Comparison of ENCODE assay signal across 8 mouse cellular contexts in the genomic region with DNA sequence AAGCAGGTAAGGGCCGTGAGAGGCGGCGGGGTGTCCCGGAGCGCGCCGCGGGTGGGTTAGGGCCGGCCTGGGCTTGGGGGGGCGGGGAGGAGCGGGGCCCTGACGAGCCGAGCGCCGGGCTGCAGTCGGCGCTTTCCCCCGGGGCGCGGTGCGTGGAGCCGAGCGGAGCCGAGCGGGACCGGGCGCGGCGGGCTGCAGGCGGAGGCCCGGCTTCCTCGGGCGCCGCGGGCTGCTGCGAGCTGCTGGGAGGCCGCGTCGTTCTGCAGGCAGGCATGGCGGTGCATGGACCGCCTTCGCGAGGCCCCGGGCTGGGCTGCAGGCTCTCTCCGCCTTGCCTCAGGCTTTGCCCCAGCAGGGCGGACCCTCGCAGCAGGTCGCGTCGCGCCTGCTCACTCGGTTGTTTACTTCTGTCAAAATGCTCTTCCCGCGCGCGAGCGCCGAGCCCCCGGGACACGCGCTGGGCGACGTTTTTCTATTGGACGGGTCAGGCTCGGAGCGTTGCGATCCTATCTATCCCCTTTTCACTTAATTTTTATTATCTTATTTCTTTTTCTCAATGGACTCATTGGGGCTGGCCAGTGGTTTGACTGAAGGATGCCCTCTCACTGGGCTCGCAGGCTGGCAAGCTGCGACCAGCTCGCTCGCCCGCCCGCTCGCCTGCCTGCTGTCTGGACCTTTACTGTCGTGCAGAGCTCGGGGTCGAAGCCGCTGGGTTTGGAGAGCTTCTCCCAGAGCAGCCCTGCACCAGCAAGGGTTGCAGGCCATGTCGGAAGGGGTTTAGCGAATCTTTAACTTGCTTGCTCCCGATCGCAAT. TPM values are rescaled to one million over a fixed set of nuclear protein-coding genes. Genes with fewer than 3 reads are reported as not detected.
DNase-seq lines count a peak whose midpoint lies in the region; ATAC-seq lines count a peak whose summit lies in the region.

No protein-coding gene starts in this region.

- intact Hi-C loops in heart, postnatal 10 days (cut with DNase I), result no loop called here

- DNase-seq in MN1 (ENCODE audit: low spot score), result peak; percentile 71
- DNase-seq in c-Kit-positive CD71-positive TER-119-negative erythroid progenitor cells, embryonic 14.5 days (ENCODE audit: low read depth), result peak; percentile 50
- DNase-seq in forebrain, embryonic 10.5 days (ENCODE audit: extremely low spot score, low spot score), result peak; percentile 52
- DNase-seq in heart, postnatal 10 days, result peak; percentile 68 to 69
- peak; percentile 22 to 54 for DNase-seq in layer of hippocampus, adult 8-10 months (ENCODE audit: low spot score in 2 of 2)
- DNase-seq in ovary, postnatal 10 days (ENCODE audit: low spot score), result peak; percentile 29
- DNase-seq in thymus, postnatal 10 days (ENCODE audit: low spot score in 2 of 2), result peak; percentile 52 to 60

- ATAC-seq in lung, embryonic 15.5 days (ENCODE audit: borderline replicate concordance, extremely low read depth, low FRiP score, low TSS enrichment), result peak; percentile 75

- H3K9me3 ChIP-seq in forebrain, embryonic 10.5 days, result no peaks in the 10 kb centered on the region
- H3K9me3 ChIP-seq in lung, embryonic 15.5 days, result no peaks in the 10 kb centered on the region

- WGBS in forebrain, embryonic 10.5 days, result under 1% methylated on average over 82 of the region's 82 CpGs
- under 1% methylated on average over 51 of the region's 82 CpGs for WGBS in lung, embryonic 15.5 days

- H3K4me2 ChIP-seq in lung, embryonic 15.5 days, result peak overlapping the region; percentile 77

- H3K27me3 ChIP-seq in forebrain, embryonic 10.5 days (ENCODE audit: poor library complexity, severe bottlenecking), result no peaks in the 10 kb centered on the region
- H3K27me3 ChIP-seq in lung, embryonic 15.5 days, result no peaks in the 10 kb centered on the region

- H3K36me3 ChIP-seq in forebrain, embryonic 10.5 days (replicated peaks), result peaks cover 40% of the 10 kb centered on the region
- H3K36me3 ChIP-seq in lung, embryonic 15.5 days, result peaks cover 8% of the 10 kb centered on the region

- H3K27ac ChIP-seq in forebrain, embryonic 10.5 days, result peak overlapping the region; percentile 99
- peak overlapping the region; percentile 93 for H3K27ac ChIP-seq in lung, embryonic 15.5 days

- H3K4me3 ChIP-seq in forebrain, embryonic 10.5 days, result peak overlapping the region; percentile 100
- peak overlapping the region; percentile 76 for H3K4me3 ChIP-seq in lung, embryonic 15.5 days

- peaks cover 17% of the 10 kb centered on the region for H3K4me1 ChIP-seq in forebrain, embryonic 10.5 days
- H3K4me1 ChIP-seq in lung, embryonic 15.5 days, result peaks cover 19% of the 10 kb centered on the region

- peak overlapping the region; percentile 91 for H3K9ac ChIP-seq in lung, embryonic 15.5 days

RNA-seq across cellular contexts. Expression of a gene that starts 0.6 kb away (rescaled TPM):
- 81.4 and 87.6 TPM in 2 replicates for polyA plus RNA-seq in forebrain, embryonic 10.5 days (2016; fragmentation: Nextera tagmentation; extraction: Ambion mirVana)
- total RNA-seq in heart, postnatal 10 days (2021), result 10 to 100 TPM; 26.3 to 29.6 TPM
- total RNA-seq in layer of hippocampus, adult 8-10 months (2022), result 10 to 100 TPM; 39.1 to 47.5 (median 43.6) TPM
- 68.1 and 72.2 TPM in 2 replicates for polyA plus RNA-seq in lung, embryonic 15.5 days (2015; fragmentation: Nextera tagmentation; extraction: Ambion mirVana)

RNA-seq across cellular contexts. Expression of a gene that starts 11.9 kb away (rescaled TPM):
- polyA plus RNA-seq in forebrain, embryonic 10.5 days (2016; fragmentation: Nextera tagmentation; extraction: Ambion mirVana), result 635 and 662 TPM in 2 replicates
- 100 to 1,000 TPM in 1 of 2 experiments, 10 to 100 TPM in 1; 81.9 to 104 TPM for total RNA-seq in heart, postnatal 10 days (2021)
- 10 to 100 TPM; 37.1 to 57.5 (median 47.8) TPM for total RNA-seq in layer of hippocampus, adult 8-10 months (2022)
- polyA plus RNA-seq in lung, embryonic 15.5 days (2015; fragmentation: Nextera tagmentation; extraction: Ambion mirVana), result 402 and 410 TPM in 2 replicates

Comparison
In these comparisons a context has a peak if more than half of its experiments do, and no peak if none do; other contexts are left out.
1. Peak in every context shown above with its lines: DNase-seq, ATAC-seq, H3K4me3 ChIP-seq and H3K27ac ChIP-seq.